Mouse (Mus musculus): ENCODE measurements around the gene Enoph1. TPM values are rescaled to one million over a fixed set of nuclear protein-coding genes. Genes with fewer than 3 reads are reported as not detected.
A peak's percentile ranks its signal among the peaks of the same experiment; 100 is the strongest.

Gene Enoph1
- polyA plus RNA-seq, 1 experiment = 17.0 TPM

GRCm38 (mm10) chr5:100069526-100069925, 29.7 kb downstream of the Enoph1 start:
- Histone ChIP-seq H3K36me3 (replicated peaks; ENCODE audit: low read length) (peaks cover 79% of the 10 kb centered on the region), H3K4me3 (replicated peaks) (no peak overlapping the region), H3K4me1 (peaks cover 5% of the 10 kb centered on the region; the same call in 1 of the 2 replicates), H3K27me3 (replicated peaks) (no peaks in the 10 kb centered on the region), H3K9me3 (no peaks in the 10 kb centered on the region)
- no peak for TF ChIP-seq FLI1 (IDR thresholded peaks at IDR 0.05; ENCODE audit: low read length)
- no peak for TF ChIP-seq GATA1 (IDR thresholded peaks at IDR 0.05; ENCODE audit: borderline replicate concordance, low read length)

GRCm38 (mm10) chr5:100070255-100070654, 30.5 kb downstream of the Enoph1 start:
- Histone ChIP-seq H3K27me3 (replicated peaks) (no peaks in the 10 kb centered on the region), H3K4me3 (replicated peaks) (no peak overlapping the region), H3K4me1 (peaks cover 5% of the 10 kb centered on the region; the same call in 1 of the 2 replicates), H3K9me3 (no peaks in the 10 kb centered on the region), H3K36me3 (replicated peaks; ENCODE audit: low read length) (peaks cover 73% of the 10 kb centered on the region)
- TF ChIP-seq FLI1 (IDR thresholded peaks at IDR 0.05; ENCODE audit: low read length) (no peak), GATA1 (IDR thresholded peaks at IDR 0.05; ENCODE audit: borderline replicate concordance, low read length) (no peak)

- no peaks in the 10 kb centered on the region for H3K27me3 ChIP-seq (replicated peaks)
- TF ChIP-seq GATA1 (IDR thresholded peaks at IDR 0.05; ENCODE audit: borderline replicate concordance, low read length) (no peak), FLI1 (IDR thresholded peaks at IDR 0.05; ENCODE audit: low read length) (no peak)
- H3K4me1 ChIP-seq = peaks cover 5% of the 10 kb centered on the region; the same call in 1 of the 2 replicates
- no peak overlapping the region for H3K4me3 ChIP-seq (replicated peaks)
- H3K9me3 ChIP-seq = no peaks in the 10 kb centered on the region
- peaks cover 60% of the 10 kb centered on the region for H3K36me3 ChIP-seq (replicated peaks; ENCODE audit: low read length)
These were observed 31.8 kb downstream of the Enoph1 start for GRCm38 (mm10) chr5:100071541-100071940.

GRCm38 (mm10) chr5:100072557-100072956, 32.8 kb downstream of the Enoph1 start:
- Histone ChIP-seq H3K36me3 (replicated peaks; ENCODE audit: low read length) (peaks cover 50% of the 10 kb centered on the region), H3K4me1 (peaks cover 5% of the 10 kb centered on the region; the same call in 1 of the 2 replicates), H3K9me3 (no peaks in the 10 kb centered on the region), H3K4me3 (replicated peaks) (no peak overlapping the region), H3K27me3 (replicated peaks) (no peaks in the 10 kb centered on the region)
- no peak for TF ChIP-seq GATA1 (IDR thresholded peaks at IDR 0.05; ENCODE audit: borderline replicate concordance, low read length)
- TF ChIP-seq FLI1 (IDR thresholded peaks at IDR 0.05; ENCODE audit: low read length) = no peak

- Histone ChIP-seq H3K27me3 (replicated peaks) (peaks cover 6% of the 10 kb centered on the region), H3K4me1 (peaks cover 12% of the 10 kb centered on the region), H3K36me3 (replicated peaks; ENCODE audit: low read length) (peaks cover 32% of the 10 kb centered on the region), H3K4me3 (replicated peaks) (no peak overlapping the region), H3K9me3 (no peaks in the 10 kb centered on the region)
- no peak for TF ChIP-seq GATA1 (IDR thresholded peaks at IDR 0.05; ENCODE audit: borderline replicate concordance, low read length)
- TF ChIP-seq FLI1 (IDR thresholded peaks at IDR 0.05; ENCODE audit: low read length) = no peak
These were observed 34.8 kb downstream of the Enoph1 start for GRCm38 (mm10) chr5:100074571-100074970.

GRCm38 (mm10) chr5:100079040-100079930, 39.5 kb downstream of the Enoph1 start:
- H3K9me3 ChIP-seq = peaks cover 20% of the 10 kb centered on the region
- peaks cover 9% of the 10 kb centered on the region for H3K4me1 ChIP-seq
- peaks cover 20% of the 10 kb centered on the region for H3K27me3 ChIP-seq (replicated peaks)
- no peak for TF ChIP-seq FLI1 (IDR thresholded peaks at IDR 0.05; ENCODE audit: low read length)
- H3K36me3 ChIP-seq (replicated peaks; ENCODE audit: low read length) = no peaks in the 10 kb centered on the region
- peak overlapping the region; percentile 30 for H3K4me3 ChIP-seq (replicated peaks)

- H3K36me3 ChIP-seq (replicated peaks; ENCODE audit: low read length) = no peaks in the 10 kb centered on the region
- H3K27me3 ChIP-seq (replicated peaks) = peaks cover 20% of the 10 kb centered on the region
- H3K9me3 ChIP-seq = peaks cover 20% of the 10 kb centered on the region
- H3K4me1 ChIP-seq = peaks cover 9% of the 10 kb centered on the region
- H3K4me3 ChIP-seq (replicated peaks) = no peak overlapping the region
- TF ChIP-seq FLI1 (IDR thresholded peaks at IDR 0.05; ENCODE audit: low read length) = no peak
- no peak for TF ChIP-seq GATA1 (IDR thresholded peaks at IDR 0.05; ENCODE audit: borderline replicate concordance, low read length)
These were observed 40.1 kb downstream of the Enoph1 start for GRCm38 (mm10) chr5:100079931-100080275.

GRCm38 (mm10) chr5:100082006-100082405, 42.2 kb downstream of the Enoph1 start:
- no peak for TF ChIP-seq GATA1 (IDR thresholded peaks at IDR 0.05; ENCODE audit: borderline replicate concordance, low read length)
- no peak for TF ChIP-seq FLI1 (IDR thresholded peaks at IDR 0.05; ENCODE audit: low read length)
- Histone ChIP-seq H3K4me1 (peaks cover 9% of the 10 kb centered on the region), H3K9me3 (peaks cover 20% of the 10 kb centered on the region)

GRCm38 (mm10) chr5:100083953-100084562, 44.3 kb downstream of the Enoph1 start:
- peaks cover 23% of the 10 kb centered on the region for H3K9me3 ChIP-seq
- H3K4me3 ChIP-seq (replicated peaks) = no peak overlapping the region
- peaks cover 22% of the 10 kb centered on the region for H3K27me3 ChIP-seq (replicated peaks)
- TF ChIP-seq FLI1 (IDR thresholded peaks at IDR 0.05; ENCODE audit: low read length) = no peak
- TF ChIP-seq GATA1 (IDR thresholded peaks at IDR 0.05; ENCODE audit: borderline replicate concordance, low read length) = no peak
- peaks cover 6% of the 10 kb centered on the region for H3K4me1 ChIP-seq
- H3K36me3 ChIP-seq (replicated peaks; ENCODE audit: low read length) = no peaks in the 10 kb centered on the region

More at GRCm38 (mm10) chr5:100082006-100082405, 42.2 kb downstream of the Enoph1 start:
- H3K27me3 ChIP-seq (replicated peaks) = peaks cover 24% of the 10 kb centered on the region
- no peaks in the 10 kb centered on the region for H3K36me3 ChIP-seq (replicated peaks; ENCODE audit: low read length)
- peak overlapping the region; percentile 23 for H3K4me3 ChIP-seq (replicated peaks)

- no peak overlapping the region for H3K4me3 ChIP-seq (replicated peaks)
- no peaks in the 10 kb centered on the region for H3K36me3 ChIP-seq (replicated peaks; ENCODE audit: low read length)
- H3K4me1 ChIP-seq = no peaks in the 10 kb centered on the region
- TF ChIP-seq FLI1 (IDR thresholded peaks at IDR 0.05; ENCODE audit: low read length) (no peak), GATA1 (IDR thresholded peaks at IDR 0.05; ENCODE audit: borderline replicate concordance, low read length) (no peak)
- H3K27me3 ChIP-seq (replicated peaks) = peaks cover 14% of the 10 kb centered on the region
- H3K9me3 ChIP-seq = peaks cover 23% of the 10 kb centered on the region
These were observed 45.3 kb downstream of the Enoph1 start for GRCm38 (mm10) chr5:100085097-100085496.
